Mouse (Mus musculus): ENCODE measurements around the gene Ogg1.

The Ogg1 gene

DNA sequence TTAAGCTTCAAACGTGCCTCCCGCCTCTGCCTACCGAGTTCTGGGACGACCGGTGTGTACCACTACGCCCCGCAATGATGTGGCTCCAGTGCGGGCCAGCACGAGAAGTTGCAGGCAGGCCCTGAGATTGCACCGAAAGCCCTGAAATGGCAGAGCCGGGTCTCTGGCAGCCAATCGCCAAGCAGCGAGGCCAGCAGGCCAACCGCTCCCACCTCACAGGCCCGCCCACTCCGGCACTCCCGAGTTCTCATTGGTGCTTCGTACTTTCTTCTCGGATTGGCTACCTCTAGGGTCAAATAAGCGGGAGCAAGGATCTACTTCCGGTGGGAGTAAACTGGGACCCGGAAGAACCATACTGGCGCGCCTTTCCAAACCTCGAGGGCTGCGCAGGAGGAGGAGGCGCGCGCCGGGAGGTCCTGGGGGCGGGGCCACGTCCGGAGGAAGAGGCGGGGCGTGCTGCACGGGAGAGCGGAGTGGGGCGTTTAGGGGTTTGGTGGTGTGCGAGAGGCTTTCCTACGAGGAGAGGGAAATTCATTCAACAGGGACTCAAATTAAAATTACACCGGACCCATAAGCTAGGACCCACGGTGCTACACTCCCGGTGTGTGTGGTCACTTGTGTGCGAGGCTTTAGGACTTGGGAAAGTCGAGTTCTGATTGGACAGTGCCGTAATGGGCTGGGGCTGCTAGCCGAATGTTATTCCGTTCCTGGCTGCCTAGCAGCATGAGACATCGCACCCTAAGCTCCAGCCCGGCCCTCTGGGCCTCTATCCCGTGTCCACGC is at the start of gene Ogg1:
Ogg1 (plus strand) TSS at position 440 of the 783 bp plus-strand sequence.
- peak; percentile 97 for DNase-seq (ENCODE audit: low read depth, low spot score)

DNA sequence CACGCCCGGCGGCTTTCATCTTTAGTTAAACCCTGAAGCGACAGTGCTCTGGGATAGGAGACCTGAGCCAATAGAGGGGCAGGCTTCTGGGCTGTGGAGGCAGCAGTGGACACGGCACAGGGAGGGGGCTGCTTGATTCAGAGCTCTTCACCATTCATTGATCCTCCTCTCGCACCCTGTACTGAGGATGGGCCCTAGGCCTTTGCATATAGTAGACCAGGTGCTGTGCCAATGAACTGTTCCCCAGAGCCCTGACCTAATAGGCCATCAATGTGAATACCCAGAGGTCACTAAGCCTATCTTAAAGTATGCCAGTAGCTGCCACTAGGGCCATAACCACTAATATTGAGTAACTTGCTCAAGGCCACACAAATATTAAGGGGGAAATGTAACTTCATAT is 45.1 kb upstream of the Ogg1 start:
- DNase-seq (ENCODE audit: low read depth, low spot score) = no peak

DNA sequence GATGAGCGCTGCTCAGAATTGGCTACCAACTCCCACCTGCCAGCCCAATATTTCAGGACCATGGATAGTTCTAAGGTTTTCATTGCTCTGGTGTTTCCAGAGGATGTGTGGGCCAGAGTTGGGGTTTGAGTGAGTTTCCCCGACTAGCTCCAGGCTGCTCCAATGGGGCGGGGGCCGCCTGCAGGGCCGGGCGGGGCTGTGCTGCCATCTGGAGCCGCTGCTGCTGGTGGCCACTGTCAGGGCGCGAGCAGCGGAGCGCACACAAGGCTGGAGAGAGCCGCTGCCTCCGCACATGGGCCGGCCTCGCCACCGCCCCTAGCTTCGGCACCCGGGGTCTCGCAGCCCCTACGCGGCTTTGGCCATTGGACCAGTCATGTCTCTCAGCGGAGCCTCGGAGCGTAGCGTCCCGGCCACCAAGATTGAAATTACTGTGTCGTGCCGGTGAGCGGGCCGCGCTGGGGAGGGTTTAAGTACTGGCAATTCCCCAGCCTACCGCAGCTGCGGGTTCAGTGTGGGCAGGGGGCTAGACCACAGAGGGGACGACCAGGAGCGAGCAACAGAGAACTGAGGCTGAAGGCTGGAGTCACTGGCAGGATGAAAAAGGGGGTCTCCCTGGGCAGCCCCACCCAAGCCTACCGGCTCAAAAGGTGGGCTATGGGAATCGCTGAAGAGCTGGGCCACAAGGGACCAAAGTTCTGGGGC is 44.5 kb upstream of the Ogg1 start, which contains the start of gene Cpne9:
Cpne9 (plus strand) TSS at position 207 of the 702 bp plus-strand sequence.
- no peak for DNase-seq (ENCODE audit: low read depth, low spot score)

DNA sequence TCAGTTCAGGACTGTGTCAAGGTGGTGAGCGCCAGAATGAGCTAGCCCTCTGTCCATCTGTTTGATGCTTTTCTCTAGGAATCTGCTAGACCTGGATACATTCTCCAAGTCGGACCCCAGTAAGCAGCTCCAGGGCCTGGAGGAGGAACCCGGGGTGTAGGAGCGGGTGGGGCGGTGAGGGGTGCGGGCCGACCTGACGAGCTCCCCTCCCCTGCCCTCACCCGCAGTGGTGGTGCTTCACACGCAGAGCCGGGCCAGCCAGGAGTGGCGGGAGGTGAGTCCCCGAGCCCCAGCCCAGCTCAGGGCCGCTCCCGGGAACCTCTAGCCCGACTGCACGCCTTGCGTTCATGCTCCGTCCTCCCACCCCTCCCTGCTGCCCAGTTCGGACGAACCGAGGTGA is 43.8 kb upstream of the Ogg1 start:
- DNase-seq (ENCODE audit: low read depth, low spot score) = no peak

DNA sequence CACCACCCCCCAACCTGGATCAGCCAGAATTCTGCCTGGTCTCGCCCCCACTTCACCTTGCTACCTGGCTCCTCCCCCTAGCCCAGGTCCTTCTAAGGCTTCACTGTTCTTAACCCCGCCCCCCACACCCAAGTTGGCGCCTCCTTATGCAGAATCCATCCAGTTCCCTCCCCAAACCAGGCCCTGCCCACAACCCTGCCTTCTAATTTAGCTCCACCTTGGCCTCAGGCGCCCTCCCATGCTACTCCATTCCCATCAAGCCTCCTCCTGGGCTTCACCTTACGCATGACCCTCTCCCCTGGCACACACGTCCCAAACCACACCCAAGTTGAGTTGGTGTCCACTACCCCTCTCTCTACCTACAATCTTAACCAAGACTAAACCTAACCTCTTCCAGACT is 43.3 kb upstream of the Ogg1 start:
- DNase-seq (ENCODE audit: low read depth, low spot score) = no peak

DNA sequence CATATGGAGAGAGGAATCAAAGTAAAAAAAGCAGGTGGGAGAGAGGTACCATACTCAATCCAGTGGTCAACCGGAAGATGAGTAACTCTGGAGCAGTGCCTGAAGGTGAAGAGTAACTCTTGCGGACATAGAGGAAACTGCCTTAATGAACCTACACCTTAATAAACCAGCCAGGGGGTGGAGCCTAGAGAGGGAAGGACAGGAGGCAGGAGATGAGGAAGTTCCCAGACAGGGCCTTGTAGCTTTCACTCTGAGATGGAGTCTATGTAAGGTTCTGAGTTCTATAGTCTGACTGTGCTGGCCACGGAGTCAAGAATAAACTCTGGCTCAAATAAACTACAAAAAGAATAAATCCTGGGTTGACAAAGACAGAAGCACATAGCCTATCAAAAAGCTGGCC is 41.8 kb upstream of the Ogg1 start:
- no peak for DNase-seq (ENCODE audit: low read depth, low spot score)

DNA sequence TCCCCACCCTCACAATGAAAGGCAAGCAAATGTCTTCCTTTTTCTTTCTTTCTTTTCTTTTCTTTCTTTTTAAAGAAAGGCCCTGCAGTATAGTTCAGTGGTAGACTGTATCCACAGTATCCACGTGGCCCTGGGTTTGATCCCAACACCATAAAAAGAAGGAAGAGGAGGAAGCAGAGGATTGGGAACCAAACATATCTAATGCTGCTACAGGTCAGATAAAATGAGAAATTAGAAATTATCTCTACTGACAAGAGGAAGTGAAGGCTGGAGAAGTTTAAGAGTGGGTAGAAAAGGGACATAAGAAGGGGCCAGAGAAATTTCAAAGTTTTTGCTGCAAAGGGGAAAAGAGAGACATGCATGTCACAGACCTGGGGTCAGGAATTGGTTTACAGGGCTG is 40.5 kb upstream of the Ogg1 start:
- no peak for DNase-seq (ENCODE audit: low read depth, low spot score)

DNA sequence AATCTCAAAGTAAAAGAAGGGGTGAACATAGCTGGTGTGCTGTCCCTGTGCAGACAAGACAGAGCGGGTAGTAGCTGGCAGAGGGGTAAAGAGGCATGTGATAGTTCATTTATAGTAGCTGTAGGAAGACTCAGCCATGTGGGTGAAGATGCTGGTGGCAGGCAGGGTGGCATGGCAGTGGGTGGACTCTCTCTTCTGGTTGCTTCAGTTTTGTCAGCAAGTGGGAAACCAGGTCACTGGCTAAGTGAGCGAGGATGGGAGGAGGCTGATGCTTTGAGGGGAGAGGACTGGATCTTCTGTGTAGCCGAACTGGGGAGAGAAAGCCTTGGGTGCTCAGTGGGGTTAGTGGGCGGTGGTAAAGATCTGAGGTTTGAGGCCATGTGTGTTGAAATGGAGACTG is 39.5 kb upstream of the Ogg1 start:
- DNase-seq (ENCODE audit: low read depth, low spot score) = no peak

DNA sequence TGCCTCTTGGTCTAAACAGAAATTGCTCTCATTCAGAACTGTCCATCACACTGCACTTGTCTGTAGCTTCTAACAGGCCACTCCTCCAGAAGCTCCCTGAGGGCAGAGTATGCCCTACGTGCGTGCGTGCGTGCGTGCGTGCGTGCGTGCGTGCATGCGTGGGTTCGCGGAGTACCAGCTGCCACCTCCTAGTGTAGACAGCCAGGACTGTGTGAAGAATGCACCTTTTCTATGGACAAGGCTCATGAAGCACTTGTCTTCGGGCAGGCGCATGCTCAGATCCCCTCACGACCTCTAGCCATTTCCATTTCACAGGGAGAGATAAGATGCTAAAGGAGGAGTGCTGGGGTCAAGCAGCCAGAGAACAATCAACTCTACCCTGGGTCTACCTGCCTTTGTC is 37.4 kb upstream of the Ogg1 start:
- DNase-seq (ENCODE audit: low read depth, low spot score) = no peak

DNA sequence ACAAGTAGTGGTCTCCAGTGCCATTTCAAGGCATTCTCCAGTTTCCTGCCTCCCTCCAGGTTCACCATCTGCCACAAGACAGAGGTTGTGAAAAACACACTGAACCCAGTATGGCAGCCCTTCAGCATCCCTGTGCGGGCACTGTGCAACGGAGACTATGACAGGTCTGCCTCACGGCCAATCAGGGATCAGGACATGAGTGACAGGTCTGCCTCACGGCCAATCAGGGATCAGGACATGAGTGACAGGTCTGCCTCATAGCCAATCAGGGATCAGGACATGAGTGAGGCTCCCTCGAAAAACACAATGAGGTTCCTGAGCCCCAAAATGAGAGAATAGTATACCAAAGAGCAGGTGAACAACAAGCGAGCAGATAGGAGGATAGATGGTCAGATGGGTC is 36.4 kb upstream of the Ogg1 start:
- DNase-seq (ENCODE audit: low read depth, low spot score) = no peak

DNA sequence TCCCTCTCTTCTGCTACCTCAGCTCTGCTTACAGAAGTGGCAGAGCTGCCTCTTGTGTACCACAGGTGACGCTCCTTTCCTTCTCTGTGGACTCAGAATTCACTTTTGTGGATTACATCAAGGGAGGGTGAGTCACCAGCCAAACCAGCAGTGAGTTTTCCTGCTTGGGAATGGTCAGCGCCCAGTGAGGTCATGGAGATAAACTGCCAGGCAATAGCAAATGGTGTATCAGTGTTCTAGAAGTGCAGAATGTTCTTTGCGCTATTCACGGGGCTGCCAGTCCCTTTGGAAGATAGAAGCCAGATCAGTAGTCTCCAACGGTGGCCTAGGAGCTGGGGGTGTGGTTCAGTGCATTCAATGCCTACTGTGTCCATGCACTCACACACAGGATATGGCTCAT is 33.8 kb upstream of the Ogg1 start:
- no peak for DNase-seq (ENCODE audit: low read depth, low spot score)

DNA sequence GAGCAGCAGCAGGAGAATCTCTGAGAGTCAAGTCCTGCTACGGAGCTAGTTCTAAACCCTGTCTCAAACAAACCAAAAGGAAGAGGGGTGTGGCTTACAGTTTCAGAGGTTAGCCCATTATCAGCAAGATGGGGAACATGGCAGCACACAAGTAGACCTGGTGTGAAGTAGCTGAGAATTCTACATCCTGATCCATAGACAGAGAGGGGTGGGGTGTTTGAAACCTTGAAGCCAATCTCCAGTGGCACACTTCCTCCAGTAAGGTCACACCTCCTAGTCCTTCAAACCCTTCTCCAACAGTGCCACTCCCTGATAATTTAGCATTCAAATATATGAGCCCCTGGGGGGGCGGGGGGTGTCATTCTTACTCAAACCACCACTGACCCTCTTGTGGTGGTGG is 30.7 kb upstream of the Ogg1 start:
- no peak for DNase-seq (ENCODE audit: low read depth, low spot score)

DNA sequence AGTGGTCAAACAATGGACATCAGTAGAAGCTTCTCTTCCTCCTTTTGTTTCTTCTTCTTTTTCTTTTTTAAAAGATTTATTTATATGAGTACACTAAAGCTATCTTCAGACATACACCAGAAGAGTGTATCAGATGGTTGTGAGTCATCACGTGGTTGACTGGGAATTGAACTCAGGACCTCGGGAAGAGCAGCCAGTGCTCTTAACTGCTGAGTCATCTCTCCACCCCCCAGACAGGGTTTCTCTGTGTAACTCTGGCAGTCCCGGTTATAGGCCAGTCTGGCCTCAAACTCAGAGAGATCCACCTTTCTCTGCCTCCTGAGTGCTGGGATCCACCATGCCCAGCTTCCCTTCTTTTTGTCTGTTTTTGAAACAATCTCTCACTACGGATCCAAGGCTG is 30.1 kb upstream of the Ogg1 start:
- no peak for DNase-seq (ENCODE audit: low read depth, low spot score)

DNA sequence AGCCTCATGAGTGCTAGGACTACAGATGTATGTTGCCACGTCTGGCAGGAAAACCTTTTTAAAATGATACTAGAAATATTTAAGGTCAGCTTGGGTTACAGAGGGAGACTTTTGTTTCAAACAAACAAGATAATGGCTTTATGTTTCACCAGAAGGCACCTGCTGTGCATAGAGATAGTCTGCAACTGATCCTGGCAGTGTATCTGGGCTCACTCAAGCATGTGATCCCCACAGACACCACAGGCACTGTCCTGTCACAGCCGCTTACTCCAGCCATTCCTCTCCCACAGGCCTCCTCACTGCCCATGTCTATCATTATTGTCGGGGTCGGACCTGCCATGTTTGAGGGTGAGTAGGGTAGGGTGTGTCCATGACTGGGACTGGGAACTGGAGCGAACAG is 25.4 kb upstream of the Ogg1 start:
- DNase-seq (ENCODE audit: low read depth, low spot score) = no peak

DNA sequence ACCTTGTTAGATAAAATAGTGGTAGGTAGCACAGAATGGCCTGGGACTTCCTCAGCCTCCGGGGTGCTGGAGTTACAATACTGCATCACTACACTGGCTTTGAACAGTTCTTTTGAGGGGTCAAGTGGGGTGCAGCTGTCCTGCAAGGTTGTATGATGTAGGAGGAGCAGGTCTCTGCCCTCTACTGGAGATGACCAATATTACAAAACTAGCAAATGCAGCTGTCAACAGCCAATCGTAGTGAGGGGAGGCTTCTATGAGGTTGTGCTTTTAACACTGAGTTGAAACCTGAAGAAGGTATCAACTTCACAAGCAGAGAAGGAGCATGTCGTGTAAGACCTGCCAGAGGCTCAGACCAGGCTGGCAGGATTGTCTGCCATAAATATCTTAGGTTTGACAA is 24.5 kb upstream of the Ogg1 start:
- DNase-seq (ENCODE audit: low read depth, low spot score) = no peak

DNA sequence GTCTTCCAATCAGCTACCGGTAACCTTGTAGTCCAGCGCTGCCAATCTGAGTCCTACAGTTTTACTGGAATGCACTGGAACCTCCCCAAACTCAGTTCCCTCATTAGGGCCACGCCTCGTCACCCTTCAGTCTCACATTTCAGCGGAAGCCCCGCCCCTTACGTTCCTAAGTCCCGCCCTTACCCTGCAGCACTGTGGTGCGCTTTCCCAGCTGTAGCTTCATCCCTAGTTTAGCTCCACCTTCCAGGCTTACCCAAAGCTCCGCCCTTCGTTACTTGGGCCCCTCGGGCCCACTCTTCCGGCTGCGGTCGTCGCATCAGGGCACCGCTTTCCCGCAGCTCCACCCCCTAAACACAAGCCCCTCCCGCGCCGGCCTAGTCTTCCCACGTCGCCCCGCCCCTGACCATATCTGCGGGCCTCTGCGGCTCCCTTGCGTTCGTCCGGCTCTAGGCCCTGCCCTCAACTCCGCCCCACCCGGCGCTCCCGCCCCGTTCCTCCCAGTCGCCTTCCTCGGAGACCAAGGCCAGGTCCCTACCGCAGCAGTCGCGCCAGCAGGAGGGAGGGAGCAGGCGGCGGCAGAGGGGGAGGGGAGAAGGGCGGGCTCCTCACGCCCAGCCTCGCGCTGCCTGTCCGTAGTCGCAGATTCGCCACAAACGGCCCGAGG is 20.3 kb upstream of the Ogg1 start:
- peak; percentile 98 for DNase-seq (ENCODE audit: low read depth, low spot score)

DNA sequence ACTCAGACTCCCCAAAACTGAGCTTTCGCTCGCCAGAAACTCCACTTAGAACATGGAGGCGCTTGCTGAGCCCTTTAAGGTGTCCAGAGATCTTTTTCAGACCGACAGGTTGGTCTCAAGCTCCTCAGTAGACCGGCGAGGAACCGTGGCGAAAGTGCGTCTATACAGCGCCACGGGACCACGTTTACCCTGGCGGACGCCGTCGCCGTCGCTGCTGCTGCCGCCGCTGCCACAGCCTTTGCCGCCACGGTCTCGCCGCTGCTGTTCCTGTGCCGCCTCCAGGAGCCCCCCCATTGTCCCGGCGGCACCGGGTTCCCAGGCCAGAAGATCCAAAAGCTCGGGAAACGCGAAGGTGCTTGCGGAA is 19.8 kb upstream of the Ogg1 start, which contains the start of gene Brpf1:
Brpf1 (plus strand) TSS at position 152 of the 364 bp plus-strand sequence.
- DNase-seq (ENCODE audit: low read depth, low spot score) = no peak

DNA sequence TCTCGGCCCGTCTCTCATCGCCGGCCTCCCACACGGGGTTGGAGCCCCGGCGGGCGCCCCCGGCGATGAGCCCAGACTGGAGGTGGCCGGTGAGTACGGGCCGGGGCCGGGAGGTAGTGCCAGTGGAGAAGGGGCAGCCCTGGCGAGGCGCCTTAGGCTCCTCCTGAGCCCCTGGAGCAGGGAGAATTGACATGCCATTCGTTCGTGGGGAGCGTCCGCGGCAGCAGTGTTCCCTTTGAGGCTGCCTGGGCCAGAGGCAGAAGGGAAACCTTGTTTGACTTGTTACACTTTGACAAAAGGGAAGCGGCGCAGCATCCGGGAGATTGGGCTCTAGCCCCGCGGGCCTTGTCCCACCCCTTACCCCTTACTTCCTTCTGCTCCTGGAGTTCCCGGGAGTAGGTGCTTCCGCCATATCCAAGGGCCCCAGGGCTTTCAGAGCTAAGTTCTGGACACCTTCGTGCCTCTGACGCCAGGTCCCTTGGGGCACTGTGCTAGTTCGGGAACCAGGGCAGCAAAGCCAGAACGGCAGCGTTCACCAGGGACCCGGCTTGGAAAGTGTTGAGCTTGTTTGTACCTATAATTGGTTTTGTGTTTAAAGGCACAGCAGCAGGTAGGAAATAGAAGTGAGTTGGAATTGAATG is 19.2 kb upstream of the Ogg1 start:
- DNase-seq (ENCODE audit: low read depth, low spot score) = peak; percentile 36

DNA sequence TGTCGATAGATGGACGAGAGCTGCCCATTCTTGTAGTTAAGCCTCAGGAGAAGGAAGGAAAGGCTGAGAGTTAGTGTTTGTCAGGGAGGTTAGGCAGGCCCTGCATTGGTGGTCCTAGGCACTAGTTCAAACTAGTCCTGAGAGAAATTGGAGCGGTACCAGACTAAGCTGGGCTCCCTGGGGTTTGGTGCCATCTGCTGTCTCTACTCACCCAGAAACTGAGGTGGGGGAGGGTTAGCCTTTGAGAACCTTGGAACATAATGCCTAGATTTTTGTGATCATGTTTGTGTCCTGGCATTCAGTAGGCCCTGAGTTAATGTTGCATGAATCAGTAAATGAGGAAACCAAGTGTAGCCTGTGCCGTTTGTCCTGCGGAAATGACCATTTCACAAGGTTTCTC is 18.6 kb upstream of the Ogg1 start:
- peak; percentile 13 for DNase-seq (ENCODE audit: low read depth, low spot score)

DNA sequence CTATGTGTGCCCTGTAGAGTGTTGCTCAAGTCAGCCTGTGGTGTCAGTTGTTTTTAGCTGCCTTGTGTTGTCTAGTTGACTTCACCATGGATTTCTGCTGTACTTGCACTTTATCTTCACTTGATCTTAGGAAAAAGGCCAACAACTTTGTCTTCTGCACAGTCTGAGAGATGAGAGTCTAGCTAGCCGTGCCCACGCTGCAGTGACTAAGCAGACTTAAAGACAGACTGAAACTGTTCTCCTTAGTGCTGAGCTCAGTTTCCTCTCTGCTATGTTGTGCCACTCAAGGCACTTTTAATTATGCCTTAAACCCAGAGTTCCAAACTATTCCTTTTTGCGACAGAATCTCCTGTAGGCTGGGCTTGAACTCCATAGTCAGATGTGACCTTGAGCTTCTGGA is 10.8 kb upstream of the Ogg1 start:
- DNase-seq (ENCODE audit: low read depth, low spot score) = no peak

DNA sequence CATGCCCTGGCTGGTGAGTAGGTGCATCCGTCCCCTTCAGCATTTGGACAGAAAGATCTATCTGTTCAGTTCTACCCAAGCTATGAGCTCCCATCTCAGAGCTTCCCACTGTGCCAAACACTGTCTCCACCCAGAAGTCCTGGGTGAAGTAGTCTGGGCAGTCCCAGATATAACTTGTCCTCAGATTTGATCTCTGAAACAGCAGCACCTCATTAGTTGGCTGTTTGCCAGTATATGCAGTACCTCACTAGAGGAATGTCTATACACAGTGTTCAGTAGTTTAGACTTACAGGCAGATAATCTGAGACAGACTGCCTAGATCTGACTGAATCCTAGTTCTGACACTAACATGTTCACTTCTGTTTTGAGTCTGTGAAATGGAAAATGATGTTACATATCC is 2.6 kb downstream of the Ogg1 start:
- DNase-seq (ENCODE audit: low read depth, low spot score) = no peak

DNA sequence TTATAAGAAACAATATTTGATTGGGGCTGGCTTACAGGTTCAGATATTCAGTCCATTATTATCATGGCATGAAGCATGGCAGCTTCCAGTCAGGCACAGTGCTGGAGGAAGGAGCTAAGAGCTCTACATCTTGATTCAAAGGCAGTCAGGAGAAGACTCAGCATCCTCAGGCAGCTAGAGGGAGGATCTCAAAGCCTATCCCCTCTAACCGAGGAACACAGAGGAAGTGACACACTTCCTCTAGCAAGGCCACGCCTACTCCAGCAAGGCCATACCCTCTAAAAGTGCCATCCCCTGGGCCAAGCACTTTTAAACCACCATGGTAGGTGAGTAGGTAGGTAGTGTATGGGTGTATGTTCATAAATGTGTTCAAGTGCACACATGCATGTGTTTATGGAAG is 3.8 kb downstream of the Ogg1 start:
- DNase-seq (ENCODE audit: low read depth, low spot score) = no peak

Measured in c-Kit-negative CD71-positive TER-119-positive erythroid progenitor cells, embryonic 14.5 days (primary cell).